Mouse (Mus musculus): ENCODE data around the gene 9230112D13Rik. TPM values are rescaled to one million over a fixed set of nuclear protein-coding genes. Genes with fewer than 3 reads are reported as not detected.

Gene 9230112D13Rik
- not detected in 2 replicates for polyA plus RNA-seq (2012; ENCODE audit: insufficient read depth, insufficient read length, missing spikeins)

DNA sequence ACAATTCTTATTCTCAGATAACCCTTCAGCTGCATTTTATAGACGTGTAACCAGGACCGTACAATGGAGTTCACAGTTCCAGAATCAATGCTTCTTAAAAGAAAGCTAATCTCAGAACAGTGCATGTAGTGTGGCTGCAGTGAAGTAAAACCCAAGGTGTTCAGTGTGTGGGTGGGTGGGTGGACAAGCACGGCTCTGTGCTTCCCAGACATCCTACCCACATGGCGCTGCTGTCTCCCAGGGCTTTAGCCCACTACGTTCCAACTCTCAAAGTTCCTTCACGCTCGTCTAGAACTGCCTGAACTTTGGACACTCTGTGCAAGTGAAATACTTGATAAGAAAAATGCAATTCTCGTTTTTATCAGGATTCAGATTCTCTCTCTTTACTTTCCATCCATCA lies at the start of gene 9230112D13Rik:
Gene 9230112D13Rik, minus strand, starts transcription at position 101 of the 400 bp plus-strand sequence.
- Histone ChIP-seq H3K4me3 (ENCODE audit: insufficient read depth, low read depth, low read length) (no peak within 1 kb of the TSS), H3K4me1 (ENCODE audit: control insufficient read depth, insufficient read depth, insufficient read length, low read length) (0 out of 2 replicates have a peak, but pooled peaks cover 3% of the 10 kb centered on the region), H3K27ac (replicated peaks; ENCODE audit: low read depth, low read length) (no peak within 1 kb of the TSS)

- H3K27ac ChIP-seq (replicated peaks; ENCODE audit: low read depth, low read length): no peak overlapping the region
- no peaks in the 10 kb centered on the region for H3K4me1 ChIP-seq (ENCODE audit: control insufficient read depth, insufficient read depth, insufficient read length, low read length)
- no peak overlapping the region for H3K4me3 ChIP-seq (ENCODE audit: insufficient read depth, low read depth, low read length)
These were observed 49.2 kb upstream of the 9230112D13Rik start for GRCm38 (mm10) chr14:34571610-34572387.

DNA sequence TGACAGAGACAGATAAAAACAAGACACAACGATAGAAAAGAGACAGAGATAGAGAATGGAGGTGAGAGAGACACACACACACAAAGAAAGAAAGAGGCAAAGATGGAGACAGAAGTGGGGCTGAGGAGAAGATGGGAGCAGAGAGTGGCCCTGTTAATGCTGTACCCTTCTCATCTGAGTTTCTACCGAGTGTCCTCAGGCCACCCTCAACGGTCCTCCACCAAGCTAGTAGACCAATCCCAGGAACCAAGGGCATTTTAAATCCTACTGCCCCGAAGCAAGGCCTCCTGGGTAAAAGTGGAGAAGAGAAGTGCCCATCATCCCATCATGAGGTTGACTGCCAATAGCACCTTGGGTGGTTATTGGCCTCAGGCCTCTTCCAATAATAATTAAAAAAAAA lies 48.3 kb upstream of the 9230112D13Rik start:
- Histone ChIP-seq H3K4me3 (ENCODE audit: insufficient read depth, low read depth, low read length) (no peak overlapping the region), H3K27ac (replicated peaks; ENCODE audit: low read depth, low read length) (no peak overlapping the region), H3K4me1 (ENCODE audit: control insufficient read depth, insufficient read depth, insufficient read length, low read length) (no peaks in the 10 kb centered on the region)

DNA sequence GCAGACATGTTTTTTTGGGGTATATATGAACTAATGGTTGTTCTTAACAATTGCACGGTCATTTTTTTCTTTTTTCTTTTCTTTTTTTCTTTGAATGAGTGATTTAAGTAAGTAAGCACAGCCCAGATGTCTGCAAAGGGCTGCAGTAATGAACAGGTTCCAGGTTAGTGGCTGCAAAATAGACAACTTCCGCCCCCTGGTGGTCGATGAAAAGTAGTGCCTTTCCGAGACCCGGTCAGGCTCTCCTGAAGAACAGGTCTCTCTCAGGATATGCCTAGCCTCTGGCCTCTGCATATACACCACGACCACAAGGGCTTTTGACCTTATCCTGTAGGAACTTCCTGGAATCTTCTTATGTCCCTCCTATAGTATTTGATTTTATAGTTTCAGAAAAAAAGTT lies 47.7 kb upstream of the 9230112D13Rik start:
- H3K27ac ChIP-seq (replicated peaks; ENCODE audit: low read depth, low read length): no peak overlapping the region
- no peak overlapping the region for H3K4me3 ChIP-seq (ENCODE audit: insufficient read depth, low read depth, low read length)
- H3K4me1 ChIP-seq (ENCODE audit: control insufficient read depth, insufficient read depth, insufficient read length, low read length): no peaks in the 10 kb centered on the region

DNA sequence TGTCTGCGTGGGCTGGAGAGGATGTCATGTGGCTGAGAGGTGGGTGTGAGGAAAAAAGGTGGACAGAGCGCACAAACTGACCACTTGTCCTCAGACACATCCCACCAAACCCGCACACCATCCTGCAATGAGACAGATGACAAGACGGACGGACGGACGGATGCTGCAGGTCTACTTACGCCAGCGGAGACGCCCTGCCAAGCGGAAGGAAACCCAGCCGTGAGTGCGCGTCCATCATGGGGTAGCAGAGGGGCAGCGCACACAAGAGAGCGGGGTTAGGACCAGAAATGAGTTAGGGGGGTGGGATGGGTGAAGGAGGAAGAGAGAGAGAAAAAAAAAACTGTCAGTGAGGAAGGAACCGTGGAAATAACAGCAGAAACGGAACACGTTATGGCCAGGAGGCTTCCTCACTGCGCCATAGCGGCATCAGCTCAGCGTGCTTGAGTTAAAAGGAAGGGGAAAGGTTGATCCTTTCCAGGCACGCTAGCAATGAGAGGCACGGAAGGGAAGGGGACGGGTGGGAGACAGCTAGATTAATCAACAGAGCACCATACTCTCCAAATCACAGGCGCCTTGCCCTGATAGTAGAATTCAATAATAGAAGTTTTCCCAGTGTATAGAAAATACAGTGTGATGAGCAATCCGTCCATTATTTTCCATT lies 47.1 kb upstream of the 9230112D13Rik start:
- Histone ChIP-seq H3K4me3 (ENCODE audit: insufficient read depth, low read depth, low read length) (peak overlapping the region; percentile 28), H3K27ac (replicated peaks; ENCODE audit: low read depth, low read length) (no peak overlapping the region), H3K4me1 (ENCODE audit: control insufficient read depth, insufficient read depth, insufficient read length, low read length) (no peaks in the 10 kb centered on the region)

GRCm38 (mm10) chr14:34568626-34569025 lies 46.0 kb upstream of the 9230112D13Rik start:
- Histone ChIP-seq H3K27ac (replicated peaks; ENCODE audit: low read depth, low read length) (no peak overlapping the region), H3K4me1 (ENCODE audit: control insufficient read depth, insufficient read depth, insufficient read length, low read length) (no peaks in the 10 kb centered on the region), H3K4me3 (ENCODE audit: insufficient read depth, low read depth, low read length) (no peak overlapping the region)

- Histone ChIP-seq H3K27ac (replicated peaks; ENCODE audit: low read depth, low read length) (no peak overlapping the region), H3K4me3 (ENCODE audit: insufficient read depth, low read depth, low read length) (no peak overlapping the region), H3K4me1 (ENCODE audit: control insufficient read depth, insufficient read depth, insufficient read length, low read length) (no peaks in the 10 kb centered on the region)
These were observed 45.1 kb upstream of the 9230112D13Rik start for GRCm38 (mm10) chr14:34567697-34568096.

GRCm38 (mm10) chr14:34566530-34566929 lies 43.9 kb upstream of the 9230112D13Rik start:
- Histone ChIP-seq H3K4me1 (ENCODE audit: control insufficient read depth, insufficient read depth, insufficient read length, low read length) (peaks cover 2% of the 10 kb centered on the region), H3K4me3 (ENCODE audit: insufficient read depth, low read depth, low read length) (no peak overlapping the region), H3K27ac (replicated peaks; ENCODE audit: low read depth, low read length) (no peak overlapping the region)

- peaks cover 2% of the 10 kb centered on the region for H3K4me1 ChIP-seq (ENCODE audit: control insufficient read depth, insufficient read depth, insufficient read length, low read length)
- no peak overlapping the region for H3K4me3 ChIP-seq (ENCODE audit: insufficient read depth, low read depth, low read length)
- H3K27ac ChIP-seq (replicated peaks; ENCODE audit: low read depth, low read length): no peak overlapping the region
These were observed 43.1 kb upstream of the 9230112D13Rik start for GRCm38 (mm10) chr14:34565711-34566110.

GRCm38 (mm10) chr14:34564646-34565045 lies 42.0 kb upstream of the 9230112D13Rik start:
- Histone ChIP-seq H3K27ac (replicated peaks; ENCODE audit: low read depth, low read length) (no peak overlapping the region; the same call in 1 of the 2 replicates), H3K4me3 (ENCODE audit: insufficient read depth, low read depth, low read length) (no peak overlapping the region), H3K4me1 (ENCODE audit: control insufficient read depth, insufficient read depth, insufficient read length, low read length) (peaks cover 2% of the 10 kb centered on the region)

- no peak overlapping the region for H3K27ac ChIP-seq (replicated peaks; ENCODE audit: low read depth, low read length)
- H3K4me3 ChIP-seq (ENCODE audit: insufficient read depth, low read depth, low read length): no peak overlapping the region
- peaks cover 2% of the 10 kb centered on the region for H3K4me1 ChIP-seq (ENCODE audit: control insufficient read depth, insufficient read depth, insufficient read length, low read length)
These were observed 39.8 kb upstream of the 9230112D13Rik start for GRCm38 (mm10) chr14:34562393-34562792.

DNA sequence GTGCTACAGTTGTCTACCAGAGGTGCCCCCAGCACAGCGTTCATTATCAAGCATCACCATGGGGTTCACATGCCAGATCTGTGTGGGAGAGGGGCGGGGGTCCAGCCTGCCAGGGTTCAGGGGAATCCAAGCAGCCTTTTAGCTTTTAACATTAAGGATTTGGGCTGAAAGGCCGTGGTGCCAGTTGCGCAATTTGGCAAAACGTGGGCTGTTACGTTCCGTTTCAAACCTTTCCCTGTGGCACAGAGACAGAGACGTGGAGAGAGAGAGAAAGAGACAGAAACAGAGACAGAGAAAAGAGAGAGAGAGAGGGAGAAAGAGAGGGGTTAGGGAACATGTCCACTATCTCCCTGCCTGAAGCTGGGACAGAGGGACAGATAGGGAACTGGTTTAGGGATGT lies 39.0 kb upstream of the 9230112D13Rik start:
- Histone ChIP-seq H3K4me3 (ENCODE audit: insufficient read depth, low read depth, low read length) (no peak overlapping the region), H3K27ac (replicated peaks; ENCODE audit: low read depth, low read length) (0 out of 2 replicates have a peak overlapping the region, but pooled peaks have one; percentile 8)

GRCm38 (mm10) chr14:34558947-34559346 lies 36.3 kb upstream of the 9230112D13Rik start:
- Histone ChIP-seq H3K27ac (replicated peaks; ENCODE audit: low read depth, low read length) (no peak overlapping the region), H3K4me1 (ENCODE audit: control insufficient read depth, insufficient read depth, insufficient read length, low read length) (peaks cover 2% of the 10 kb centered on the region), H3K4me3 (ENCODE audit: insufficient read depth, low read depth, low read length) (no peak overlapping the region)

More for the DNA sequence above, 39.0 kb upstream of the 9230112D13Rik start:
- H3K4me1 ChIP-seq (ENCODE audit: control insufficient read depth, insufficient read depth, insufficient read length, low read length): peaks cover 2% of the 10 kb centered on the region

- H3K4me3 ChIP-seq (ENCODE audit: insufficient read depth, low read depth, low read length): no peak overlapping the region
- H3K27ac ChIP-seq (replicated peaks; ENCODE audit: low read depth, low read length): no peak overlapping the region
- peaks cover 7% of the 10 kb centered on the region for H3K4me1 ChIP-seq (ENCODE audit: control insufficient read depth, insufficient read depth, insufficient read length, low read length)
These were observed 32.6 kb upstream of the 9230112D13Rik start for GRCm38 (mm10) chr14:34555211-34555610.

DNA sequence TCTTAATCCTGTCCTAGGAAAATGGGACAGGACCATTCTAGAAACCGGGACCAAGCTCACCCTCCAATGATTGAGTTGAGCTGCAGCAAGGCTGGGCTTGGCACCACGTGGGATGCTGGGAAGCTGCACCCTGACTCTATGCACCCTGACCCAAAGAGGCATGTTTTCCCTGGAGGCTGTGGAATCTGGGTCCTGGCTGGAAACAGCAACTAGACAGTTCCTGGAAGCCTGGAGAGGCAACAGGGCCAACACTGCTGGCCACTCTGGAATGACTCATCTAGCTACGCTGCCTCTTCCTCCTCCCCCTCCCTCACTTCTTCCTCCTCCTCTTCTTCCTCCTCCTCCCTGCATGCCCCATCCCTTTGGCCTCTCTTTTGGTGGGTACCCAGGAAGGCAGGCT lies 31.4 kb upstream of the 9230112D13Rik start:
- Histone ChIP-seq H3K27ac (replicated peaks; ENCODE audit: low read depth, low read length) (no peak overlapping the region), H3K4me3 (ENCODE audit: insufficient read depth, low read depth, low read length) (no peak overlapping the region), H3K4me1 (ENCODE audit: control insufficient read depth, insufficient read depth, insufficient read length, low read length) (peaks cover 7% of the 10 kb centered on the region)
